Mouse (Mus musculus): ENCODE results near the gene B4galt1.

Gene B4galt1

GRCm38 (mm10) chr4:40840448-40840847, 13.4 kb downstream of the B4galt1 start:
- DNase-seq (ENCODE audit: low spot score in 2 of 2): no peak

GRCm38 (mm10) chr4:40839251-40839650, 14.6 kb downstream of the B4galt1 start:
- DNase-seq (ENCODE audit: low spot score in 2 of 2): no peak

GRCm38 (mm10) chr4:40837451-40838285, 16.1 kb downstream of the B4galt1 start:
- no peak for DNase-seq (ENCODE audit: low spot score in 2 of 2)

- no peak for DNase-seq (ENCODE audit: low spot score in 2 of 2)
Observed at GRCm38 (mm10) chr4:40837008-40837407, 16.8 kb downstream of the B4galt1 start.

- no peak for DNase-seq (ENCODE audit: low spot score in 2 of 2)
Observed at GRCm38 (mm10) chr4:40834872-40835271, 18.9 kb downstream of the B4galt1 start.

GRCm38 (mm10) chr4:40834232-40834786, 19.5 kb downstream of the B4galt1 start:
- no peak for DNase-seq (ENCODE audit: low spot score in 2 of 2)

- no peak for DNase-seq (ENCODE audit: low spot score in 2 of 2)
Observed at GRCm38 (mm10) chr4:40833381-40834231, 20.2 kb downstream of the B4galt1 start.

- no peak for DNase-seq (ENCODE audit: low spot score in 2 of 2)
Observed at GRCm38 (mm10) chr4:40830530-40830929, 23.3 kb downstream of the B4galt1 start.

GRCm38 (mm10) chr4:40829654-40830400, 24.0 kb downstream of the B4galt1 start:
- DNase-seq (ENCODE audit: low spot score in 2 of 2): no peak

- DNase-seq (ENCODE audit: low spot score in 2 of 2): no peak
Observed at GRCm38 (mm10) chr4:40828910-40829309, 24.9 kb downstream of the B4galt1 start.

GRCm38 (mm10) chr4:40827926-40828325, 25.9 kb downstream of the B4galt1 start:
- no peak for DNase-seq (ENCODE audit: low spot score in 2 of 2)

- no peak for DNase-seq (ENCODE audit: low spot score in 2 of 2)
Observed at GRCm38 (mm10) chr4:40826810-40827209, 27.0 kb downstream of the B4galt1 start.

GRCm38 (mm10) chr4:40825981-40826380, 27.8 kb downstream of the B4galt1 start:
- no peak for DNase-seq (ENCODE audit: low spot score in 2 of 2)

- DNase-seq (ENCODE audit: low spot score in 2 of 2): no peak
Observed at GRCm38 (mm10) chr4:40825146-40825545, 28.7 kb downstream of the B4galt1 start.

GRCm38 (mm10) chr4:40824505-40824904, 29.3 kb downstream of the B4galt1 start:
- DNase-seq (ENCODE audit: low spot score in 2 of 2): no peak

- DNase-seq (ENCODE audit: low spot score in 2 of 2): no peak
Observed at GRCm38 (mm10) chr4:40823664-40824063, 30.1 kb downstream of the B4galt1 start.

- DNase-seq (ENCODE audit: low spot score in 2 of 2): no peak
Observed at GRCm38 (mm10) chr4:40823151-40823550, 30.7 kb downstream of the B4galt1 start.

GRCm38 (mm10) chr4:40821303-40822023, 32.3 kb downstream of the B4galt1 start:
- DNase-seq (ENCODE audit: low spot score in 2 of 2): no peak

- no peak for DNase-seq (ENCODE audit: low spot score in 2 of 2)
Observed at GRCm38 (mm10) chr4:40820903-40821302, 32.9 kb downstream of the B4galt1 start.

GRCm38 (mm10) chr4:40820024-40820423, 33.8 kb downstream of the B4galt1 start:
- no peak for DNase-seq (ENCODE audit: low spot score in 2 of 2)

- DNase-seq (ENCODE audit: low spot score in 2 of 2): no peak
Observed at GRCm38 (mm10) chr4:40819151-40819550, 34.7 kb downstream of the B4galt1 start.

Data from spleen, postnatal 14 days (tissue).